Mouse (Mus musculus): ENCODE results near the gene Gm20683. TPM values are rescaled to one million over a fixed set of nuclear protein-coding genes. Genes with fewer than 3 reads are reported as not detected.
A peak's percentile ranks its signal among the peaks of the same experiment; 100 is the strongest.

Gene Gm20683
- polyA plus RNA-seq, 1 experiment from 2014 or later: 0.36 TPM

GRCm38 (mm10) chr17:25864311-25864710, 22.7 kb upstream of the Gm20683 start:
- DNase-seq (ENCODE audit: low spot score) (no peak), ATAC-seq (replicated peaks; ENCODE audit: insufficient number of reproducible peaks, low FRiP score, low TSS enrichment, low read depth) (no peak)
- H3K4me2 ChIP-seq (ENCODE audit: low read depth, low read length): no peak overlapping the region
- H3K4me3 ChIP-seq (ENCODE audit: low read depth, low read length): no peak overlapping the region
- peaks cover 15% of the 10 kb centered on the region for H3K4me1 ChIP-seq (ENCODE audit: control insufficient read depth, insufficient read depth, low read length)
- no peak overlapping the region for H3K27ac ChIP-seq (replicated peaks; ENCODE audit: low read depth, low read length)
- WGBS: 92% methylated on average over 14 of the region's 14 CpGs
- H3K36me3 ChIP-seq (replicated peaks; ENCODE audit: control insufficient read depth, insufficient read depth, low read depth, low read length): no peaks in the 10 kb centered on the region
- H3K9ac ChIP-seq (replicated peaks; ENCODE audit: low read length): no peak overlapping the region; the same call in 1 of the 2 replicates
- H3K9me3 ChIP-seq (replicated peaks; ENCODE audit: control insufficient read depth, low read length): no peaks in the 10 kb centered on the region
- no peaks in the 10 kb centered on the region for H3K27me3 ChIP-seq (ENCODE audit: control insufficient read depth, insufficient read depth, low read length)

- H3K9ac ChIP-seq (replicated peaks; ENCODE audit: low read length): no peak overlapping the region
- H3K9me3 ChIP-seq (replicated peaks; ENCODE audit: control insufficient read depth, low read length): no peaks in the 10 kb centered on the region
- no peak overlapping the region for H3K27ac ChIP-seq (replicated peaks; ENCODE audit: low read depth, low read length)
- DNase-seq (ENCODE audit: low spot score) (no peak), ATAC-seq (replicated peaks; ENCODE audit: insufficient number of reproducible peaks, low FRiP score, low TSS enrichment, low read depth) (no peak)
- H3K36me3 ChIP-seq (replicated peaks; ENCODE audit: control insufficient read depth, insufficient read depth, low read depth, low read length): no peaks in the 10 kb centered on the region
- no peak overlapping the region for H3K4me2 ChIP-seq (ENCODE audit: low read depth, low read length)
- no peak overlapping the region for H3K4me3 ChIP-seq (ENCODE audit: low read depth, low read length)
- H3K4me1 ChIP-seq (ENCODE audit: control insufficient read depth, insufficient read depth, low read length): peaks cover 15% of the 10 kb centered on the region
- WGBS: 94% methylated on average over 6 of the region's 6 CpGs
- no peaks in the 10 kb centered on the region for H3K27me3 ChIP-seq (ENCODE audit: control insufficient read depth, insufficient read depth, low read length)
Observed at GRCm38 (mm10) chr17:25863681-25864080, 22.1 kb upstream of the Gm20683 start.

DNA sequence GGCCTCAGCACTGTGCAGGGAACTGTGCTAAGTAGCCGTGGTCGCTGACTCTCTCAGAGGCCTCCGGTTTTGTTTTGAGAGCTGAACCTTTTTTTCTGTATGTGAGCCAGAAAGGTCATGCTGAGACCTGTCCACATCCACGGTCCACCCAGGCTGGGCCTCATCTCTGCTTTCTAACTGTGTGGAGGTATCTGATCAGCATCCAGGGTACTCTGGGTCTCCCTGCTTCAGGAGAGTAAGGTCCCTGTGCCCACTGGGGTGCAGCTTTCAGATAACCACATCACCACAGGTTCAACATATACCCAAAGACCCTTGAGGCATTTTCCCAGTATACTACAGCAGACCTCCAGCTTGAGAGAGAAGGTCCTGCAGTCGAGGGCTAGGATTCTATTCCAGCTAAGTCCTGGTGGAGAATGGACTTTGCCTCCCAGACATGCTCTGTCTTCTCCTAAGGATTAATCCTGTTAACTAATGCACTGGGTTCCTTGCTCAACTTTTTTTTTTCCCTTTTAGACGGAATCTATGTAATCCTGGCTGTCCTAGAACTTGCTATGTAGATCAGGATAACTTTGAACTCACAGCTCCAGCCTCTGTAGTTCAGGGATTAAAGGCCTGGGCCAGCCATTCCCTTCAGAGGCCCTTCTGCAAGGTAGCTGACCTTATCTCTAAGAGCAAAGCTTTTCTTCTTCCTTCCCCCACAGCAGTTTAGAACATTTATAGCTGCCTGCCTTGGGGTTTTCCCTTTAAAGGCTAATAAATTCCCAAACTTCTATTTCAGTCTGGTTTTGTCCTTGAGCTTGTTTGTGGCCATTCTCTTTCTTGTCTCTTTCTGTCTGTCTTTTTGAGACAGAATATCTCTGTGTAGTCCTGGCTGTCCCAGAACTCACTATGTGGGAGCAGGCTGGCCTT, 20.4 kb upstream of the Gm20683 start:
- Histone ChIP-seq H3K27me3 (ENCODE audit: control insufficient read depth, insufficient read depth, low read length) (no peaks in the 10 kb centered on the region), H3K9ac (replicated peaks; ENCODE audit: low read length) (peak overlapping the region; percentile 75), H3K4me1 (ENCODE audit: control insufficient read depth, insufficient read depth, low read length) (peaks cover 9% of the 10 kb centered on the region), H3K4me3 (ENCODE audit: low read depth, low read length) (peak overlapping the region; percentile 54), H3K36me3 (replicated peaks; ENCODE audit: control insufficient read depth, insufficient read depth, low read depth, low read length) (no peaks in the 10 kb centered on the region), H3K27ac (replicated peaks; ENCODE audit: low read depth, low read length) (peak overlapping the region; percentile 76), H3K4me2 (ENCODE audit: low read depth, low read length) (peak overlapping the region; percentile 81), H3K9me3 (replicated peaks; ENCODE audit: control insufficient read depth, low read length) (no peaks in the 10 kb centered on the region)
- ATAC-seq (replicated peaks; ENCODE audit: insufficient number of reproducible peaks, low FRiP score, low TSS enrichment, low read depth): peak; percentile 50; the same call in 1 of the 2 replicates
- DNase-seq (ENCODE audit: low spot score): no peak
- 10% methylated on average over 6 of the region's 6 CpGs for WGBS

DNA sequence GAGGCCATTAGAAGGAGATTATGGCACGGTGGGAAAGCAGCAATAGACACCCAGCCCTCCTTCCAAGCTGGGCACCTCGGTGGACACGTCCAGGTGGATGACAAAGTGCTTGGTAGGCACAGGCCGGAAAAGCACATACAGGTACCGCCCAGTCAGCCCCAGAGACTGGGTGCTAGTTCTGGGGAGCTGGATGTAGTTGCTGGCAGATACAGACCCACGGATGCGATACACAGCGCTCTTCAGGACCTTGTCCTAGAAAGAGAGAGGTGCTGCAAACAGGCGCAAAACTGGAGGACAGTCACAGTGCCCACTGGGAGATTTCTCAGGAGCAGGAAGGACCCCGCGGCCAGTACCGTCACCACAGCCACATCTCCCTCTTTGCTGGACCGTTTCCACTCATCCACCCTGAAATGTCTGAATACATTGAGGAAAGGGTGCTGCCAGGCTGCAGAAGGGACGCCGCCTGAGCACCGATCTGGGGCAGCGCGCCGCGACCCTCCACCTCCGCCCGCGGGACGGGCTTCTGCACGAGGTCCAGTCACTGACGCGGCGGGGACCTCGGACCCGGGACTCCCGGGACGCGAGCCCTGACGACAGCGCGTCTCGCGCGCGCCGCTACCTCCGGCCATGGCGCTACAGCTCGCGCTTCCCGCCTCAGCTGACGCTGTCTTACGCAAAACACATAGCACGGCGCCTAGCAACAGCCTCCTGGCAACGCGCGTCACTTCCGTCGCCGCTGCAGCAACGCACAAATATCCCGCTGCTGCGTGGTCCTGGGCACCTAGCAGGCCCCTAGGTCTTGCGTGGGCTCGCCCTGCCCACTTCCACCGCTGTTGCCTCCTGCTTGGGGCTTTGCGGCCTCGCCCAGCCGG, 19.5 kb upstream of the Gm20683 start, which contains the start of gene Wdr90:
Gene Wdr90, minus strand, starts transcription at position 670 of the 872 bp plus-strand sequence.
- peak within 1 kb of the TSS; percentile 54 for H3K4me3 ChIP-seq (ENCODE audit: low read depth, low read length)
- ATAC-seq (replicated peaks; ENCODE audit: insufficient number of reproducible peaks, low FRiP score, low TSS enrichment, low read depth): peak; percentile 90
- H3K36me3 ChIP-seq (replicated peaks; ENCODE audit: control insufficient read depth, insufficient read depth, low read depth, low read length): no peaks in the 10 kb centered on the region
- no peaks in the 10 kb centered on the region for H3K27me3 ChIP-seq (ENCODE audit: control insufficient read depth, insufficient read depth, low read length)
- peak within 1 kb of the TSS; percentile 81 for H3K4me2 ChIP-seq (ENCODE audit: low read depth, low read length)
- 4% methylated on average over 65 of the region's 65 CpGs for WGBS
- no peaks in the 10 kb centered on the region for H3K9me3 ChIP-seq (replicated peaks; ENCODE audit: control insufficient read depth, low read length)
- H3K9ac ChIP-seq (replicated peaks; ENCODE audit: low read length): peak within 1 kb of the TSS; percentile 75
- H3K27ac ChIP-seq (replicated peaks; ENCODE audit: low read depth, low read length): peak within 1 kb of the TSS; percentile 76
- peaks cover 9% of the 10 kb centered on the region for H3K4me1 ChIP-seq (ENCODE audit: control insufficient read depth, insufficient read depth, low read length)
- DNase-seq (ENCODE audit: low spot score): peak; percentile 96

GRCm38 (mm10) chr17:25860229-25860628, 18.7 kb upstream of the Gm20683 start:
- Histone ChIP-seq H3K4me2 (ENCODE audit: low read depth, low read length) (peak overlapping the region; percentile 81; the same call in 1 of the 2 replicates), H3K9me3 (replicated peaks; ENCODE audit: control insufficient read depth, low read length) (no peaks in the 10 kb centered on the region), H3K27me3 (ENCODE audit: control insufficient read depth, insufficient read depth, low read length) (no peaks in the 10 kb centered on the region), H3K9ac (replicated peaks; ENCODE audit: low read length) (peak overlapping the region; percentile 75), H3K4me3 (ENCODE audit: low read depth, low read length) (peak overlapping the region; percentile 54; the same call in 1 of the 2 replicates), H3K27ac (replicated peaks; ENCODE audit: low read depth, low read length) (no peak overlapping the region), H3K36me3 (replicated peaks; ENCODE audit: control insufficient read depth, insufficient read depth, low read depth, low read length) (no peaks in the 10 kb centered on the region), H3K4me1 (ENCODE audit: control insufficient read depth, insufficient read depth, low read length) (peaks cover 9% of the 10 kb centered on the region)
- no peak for DNase-seq (ENCODE audit: low spot score)
- no peak for ATAC-seq (replicated peaks; ENCODE audit: insufficient number of reproducible peaks, low FRiP score, low TSS enrichment, low read depth)
- 94% methylated on average over 6 of the region's 6 CpGs for WGBS

- Histone ChIP-seq H3K36me3 (replicated peaks; ENCODE audit: control insufficient read depth, insufficient read depth, low read depth, low read length) (peaks cover 14% of the 10 kb centered on the region), H3K9ac (replicated peaks; ENCODE audit: low read length) (peak within 1 kb of the TSS; percentile 82), H3K27me3 (ENCODE audit: control insufficient read depth, insufficient read depth, low read length) (no peaks in the 10 kb centered on the region), H3K4me3 (ENCODE audit: low read depth, low read length) (peak within 1 kb of the TSS; percentile 84), H3K4me1 (ENCODE audit: control insufficient read depth, insufficient read depth, low read length) (peaks cover 3% of the 10 kb centered on the region), H3K4me2 (ENCODE audit: low read depth, low read length) (peak within 1 kb of the TSS; percentile 89), H3K9me3 (replicated peaks; ENCODE audit: control insufficient read depth, low read length) (no peaks in the 10 kb centered on the region), H3K27ac (replicated peaks; ENCODE audit: low read depth, low read length) (peak within 1 kb of the TSS; percentile 47; the same call in 1 of the 2 replicates)
- DNase-seq (ENCODE audit: low spot score): peak; percentile 97
- under 1% methylated on average over 20 of the region's 21 CpGs for WGBS
- peak; percentile 93 for ATAC-seq (replicated peaks; ENCODE audit: insufficient number of reproducible peaks, low FRiP score, low TSS enrichment, low read depth)
Observed at GRCm38 (mm10) chr17:25844396-25844901, 2.9 kb upstream of the Gm20683 start, which contains the start of gene Rhot2. Gene Rhot2, minus strand, starts transcription at chr17:25844851.

DNA sequence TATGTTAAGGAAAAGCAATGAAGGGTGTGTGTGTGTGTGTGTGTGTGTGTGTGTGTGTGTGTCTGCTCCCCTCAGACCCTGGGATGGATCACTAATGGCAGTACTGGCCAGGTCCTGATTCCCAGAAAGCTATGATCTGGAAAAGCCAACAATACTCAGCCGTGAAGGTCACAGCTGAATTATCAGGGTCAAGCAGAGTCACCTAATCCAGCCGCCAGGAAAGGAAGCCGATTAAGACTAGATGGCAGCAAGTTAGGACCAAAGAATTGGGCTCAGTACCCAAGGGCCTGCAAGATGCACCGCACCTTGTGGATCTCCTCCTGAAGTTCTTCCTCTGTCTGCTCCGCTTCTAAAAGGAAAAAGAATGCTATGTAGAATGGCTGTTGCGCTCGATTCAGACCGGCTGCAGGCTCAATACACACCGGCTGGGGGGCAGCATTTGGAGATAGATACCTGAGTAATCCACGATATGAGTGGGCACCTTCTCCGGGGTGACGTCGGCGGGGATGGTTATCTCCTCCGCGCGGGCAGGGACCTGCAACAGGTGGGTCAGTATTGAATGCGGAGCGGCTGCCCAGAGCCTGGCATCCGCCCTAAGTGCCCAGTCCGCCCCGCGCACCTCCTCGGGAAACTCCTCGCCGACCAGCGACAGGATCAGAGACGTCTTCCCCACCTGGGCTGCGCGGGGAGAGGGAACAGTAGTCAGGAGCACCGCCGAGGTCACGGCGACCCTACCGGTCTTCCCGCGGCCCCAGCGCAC, 2.3 kb upstream of the Gm20683 start:
- H3K4me3 ChIP-seq (ENCODE audit: low read depth, low read length): peak overlapping the region; percentile 84
- no peaks in the 10 kb centered on the region for H3K27me3 ChIP-seq (ENCODE audit: control insufficient read depth, insufficient read depth, low read length)
- DNase-seq (ENCODE audit: low spot score): no peak
- 3% methylated on average over 36 of the region's 38 CpGs for WGBS
- peak overlapping the region; percentile 82 for H3K9ac ChIP-seq (replicated peaks; ENCODE audit: low read length)
- H3K27ac ChIP-seq (replicated peaks; ENCODE audit: low read depth, low read length): peak overlapping the region; percentile 47; the same call in 1 of the 2 replicates
- peak overlapping the region; percentile 89 for H3K4me2 ChIP-seq (ENCODE audit: low read depth, low read length)
- H3K4me1 ChIP-seq (ENCODE audit: control insufficient read depth, insufficient read depth, low read length): peaks cover 3% of the 10 kb centered on the region
- no peaks in the 10 kb centered on the region for H3K9me3 ChIP-seq (replicated peaks; ENCODE audit: control insufficient read depth, low read length)
- peak; percentile 2; the same call in 1 of the 2 replicates for ATAC-seq (replicated peaks; ENCODE audit: insufficient number of reproducible peaks, low FRiP score, low TSS enrichment, low read depth)
- peaks cover 16% of the 10 kb centered on the region for H3K36me3 ChIP-seq (replicated peaks; ENCODE audit: control insufficient read depth, insufficient read depth, low read depth, low read length)

All from embryonic facial prominence, embryonic 11.5 days (tissue).